Mouse (Mus musculus): ENCODE measurements around the gene Asl. TPM values are rescaled to one million over a fixed set of nuclear protein-coding genes. Genes with fewer than 3 reads are reported as not detected.

Gene Asl
- polyA plus RNA-seq, 1 experiment from 2014 or later, result 55.7 TPM

GRCm38 (mm10) chr5:130008034-130008590 lies 20.9 kb downstream of the Asl start:
- ATAC-seq (replicated peaks; ENCODE audit: low FRiP score, low TSS enrichment, low read depth) (no peak), DNase-seq (ENCODE audit: low spot score) (no peak)
- H3K9ac ChIP-seq (ENCODE audit: low read length), result no peak overlapping the region
- H3K4me3 ChIP-seq (ENCODE audit: low read depth, low read length), result no peak overlapping the region
- H3K4me1 ChIP-seq (replicated peaks; ENCODE audit: control insufficient read depth, insufficient read depth, low read length), result no peaks in the 10 kb centered on the region; the same call in 1 of the 2 replicates
- peaks cover 9% of the 10 kb centered on the region for H3K36me3 ChIP-seq (ENCODE audit: control insufficient read depth, insufficient read depth, low read length)
- no peaks in the 10 kb centered on the region for H3K27me3 ChIP-seq (replicated peaks; ENCODE audit: control insufficient read depth, insufficient read depth, low read length)
- peaks cover 8% of the 10 kb centered on the region; the same call in 1 of the 2 replicates for H3K9me3 ChIP-seq (ENCODE audit: control insufficient read depth, low read length)
- no peak overlapping the region for H3K27ac ChIP-seq (ENCODE audit: low read depth)
- WGBS, result 81% methylated on average over 6 of the region's 6 CpGs
- no peak overlapping the region for H3K4me2 ChIP-seq (ENCODE audit: low read length)

DNA sequence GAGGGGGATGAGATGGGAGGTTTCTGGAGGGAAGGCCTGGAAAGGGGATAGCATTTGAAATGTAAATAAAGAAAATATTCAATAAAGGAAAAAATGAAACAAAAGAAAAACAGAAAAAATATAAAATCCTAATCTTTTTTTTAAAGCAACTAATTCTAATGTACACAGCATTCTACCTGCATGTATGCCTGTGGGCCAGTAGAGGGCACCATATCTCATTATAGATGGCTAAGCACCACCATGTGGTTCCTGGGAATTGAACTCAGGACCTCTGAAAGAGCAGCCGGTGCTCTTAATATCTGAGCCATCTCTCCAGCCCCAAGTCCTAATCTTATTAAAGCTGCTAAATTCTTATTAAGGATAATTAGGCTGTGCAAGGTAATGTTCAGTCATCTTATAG lies 21.7 kb downstream of the Asl start:
- Histone ChIP-seq H3K36me3 (ENCODE audit: control insufficient read depth, insufficient read depth, low read length) (peaks cover 6% of the 10 kb centered on the region), H3K27ac (ENCODE audit: low read depth) (no peak overlapping the region), H3K4me2 (ENCODE audit: low read length) (no peak overlapping the region), H3K4me3 (ENCODE audit: low read depth, low read length) (no peak overlapping the region), H3K27me3 (replicated peaks; ENCODE audit: control insufficient read depth, insufficient read depth, low read length) (no peaks in the 10 kb centered on the region), H3K9me3 (ENCODE audit: control insufficient read depth, low read length) (peaks cover 8% of the 10 kb centered on the region; the same call in 1 of the 2 replicates), H3K9ac (ENCODE audit: low read length) (no peak overlapping the region), H3K4me1 (replicated peaks; ENCODE audit: control insufficient read depth, insufficient read depth, low read length) (no peaks in the 10 kb centered on the region; the same call in 1 of the 2 replicates)
- DNase-seq (ENCODE audit: low spot score) (no peak), ATAC-seq (replicated peaks; ENCODE audit: low FRiP score, low TSS enrichment, low read depth) (no peak)
- 91% methylated on average over 1 of the region's 1 CpGs for WGBS

DNA sequence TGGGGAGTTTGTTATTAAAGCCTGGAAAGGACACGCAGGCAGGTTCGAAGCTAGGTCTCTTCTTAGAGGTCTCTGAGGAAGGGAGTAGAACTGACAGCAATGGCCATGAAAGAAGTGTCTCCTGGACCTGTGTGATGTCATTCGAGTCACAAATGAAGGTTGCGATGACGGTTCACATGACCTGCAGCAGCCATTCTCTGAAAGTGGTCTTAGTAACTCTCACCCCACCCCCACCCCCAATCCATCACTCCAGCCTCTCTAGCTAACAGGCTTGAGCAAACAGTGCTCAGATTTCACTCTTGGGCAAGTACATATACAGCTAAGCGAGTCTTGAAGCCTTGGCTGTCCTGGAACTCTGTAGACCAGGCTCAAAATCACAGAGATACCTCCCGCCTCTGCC lies 25.8 kb downstream of the Asl start:
- Histone ChIP-seq H3K9ac (ENCODE audit: low read length) (peak overlapping the region; percentile 78), H3K9me3 (ENCODE audit: control insufficient read depth, low read length) (no peaks in the 10 kb centered on the region), H3K27ac (ENCODE audit: low read depth) (peak overlapping the region; percentile 81), H3K4me1 (replicated peaks; ENCODE audit: control insufficient read depth, insufficient read depth, low read length) (no peaks in the 10 kb centered on the region; the same call in 1 of the 2 replicates), H3K4me3 (ENCODE audit: low read depth, low read length) (peak overlapping the region; percentile 63), H3K36me3 (ENCODE audit: control insufficient read depth, insufficient read depth, low read length) (peaks cover 11% of the 10 kb centered on the region; the same call in 1 of the 2 replicates), H3K4me2 (ENCODE audit: low read length) (peak overlapping the region; percentile 70), H3K27me3 (replicated peaks; ENCODE audit: control insufficient read depth, insufficient read depth, low read length) (no peaks in the 10 kb centered on the region)
- DNase-seq (ENCODE audit: low spot score) (no peak), ATAC-seq (replicated peaks; ENCODE audit: low FRiP score, low TSS enrichment, low read depth) (0 out of 2 replicates have a peak, but pooled peaks have one; percentile 9)
- WGBS, result 32% methylated on average over 7 of the region's 7 CpGs

GRCm38 (mm10) chr5:130002301-130003146 lies 26.5 kb downstream of the Asl start, which contains the start of gene Gusb:
TSS of gene Gusb (minus strand) at chr5:130003049.
- Histone ChIP-seq H3K4me2 (ENCODE audit: low read length) (peak within 1 kb of the TSS; percentile 70), H3K9me3 (ENCODE audit: control insufficient read depth, low read length) (no peaks in the 10 kb centered on the region), H3K9ac (ENCODE audit: low read length) (peak within 1 kb of the TSS; percentile 78), H3K36me3 (ENCODE audit: control insufficient read depth, insufficient read depth, low read length) (peaks cover 14% of the 10 kb centered on the region; the same call in 1 of the 2 replicates), H3K27ac (ENCODE audit: low read depth) (peak within 1 kb of the TSS; percentile 81), H3K27me3 (replicated peaks; ENCODE audit: control insufficient read depth, insufficient read depth, low read length) (no peaks in the 10 kb centered on the region), H3K4me3 (ENCODE audit: low read depth, low read length) (peak within 1 kb of the TSS; percentile 63), H3K4me1 (replicated peaks; ENCODE audit: control insufficient read depth, insufficient read depth, low read length) (no peaks in the 10 kb centered on the region; the same call in 1 of the 2 replicates)
- DNase-seq (ENCODE audit: low spot score) (peak; percentile 91), ATAC-seq (replicated peaks; ENCODE audit: low FRiP score, low TSS enrichment, low read depth) (peak; percentile 88)
- under 1% methylated on average over 39 of the region's 39 CpGs for WGBS

DNA sequence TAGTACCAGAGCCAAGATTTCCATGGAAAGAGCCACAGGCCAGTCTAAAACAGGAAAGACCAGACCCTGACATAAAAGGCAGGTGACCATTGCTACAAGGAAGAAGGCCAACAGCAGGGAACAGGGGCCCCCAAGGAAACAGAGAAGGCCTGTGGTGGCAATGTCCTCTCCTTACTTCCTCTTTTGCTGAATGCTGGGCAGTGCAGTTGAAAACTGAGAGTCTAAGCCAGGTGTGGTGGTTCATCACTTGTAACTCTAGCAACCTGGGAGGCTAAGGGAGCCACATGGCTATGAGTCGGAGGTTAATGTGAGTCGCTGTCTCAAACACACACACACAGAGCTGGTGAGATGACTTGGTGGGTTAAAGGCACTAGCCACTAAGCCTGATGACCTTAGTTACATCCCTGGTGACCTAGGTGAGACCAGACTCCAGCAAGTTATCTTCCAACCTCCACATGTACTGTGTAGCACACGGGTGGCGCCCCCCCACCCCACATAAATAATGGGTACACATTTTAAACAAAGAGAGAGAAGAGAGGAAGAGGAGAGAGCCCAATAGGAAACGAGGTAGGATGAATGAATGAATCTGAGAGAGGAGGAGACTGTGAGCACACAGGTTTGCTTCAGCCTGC lies 27.6 kb downstream of the Asl start:
- Histone ChIP-seq H3K9ac (ENCODE audit: low read length) (peak overlapping the region; percentile 78), H3K9me3 (ENCODE audit: control insufficient read depth, low read length) (no peaks in the 10 kb centered on the region), H3K4me2 (ENCODE audit: low read length) (peak overlapping the region; percentile 70), H3K36me3 (ENCODE audit: control insufficient read depth, insufficient read depth, low read length) (peaks cover 24% of the 10 kb centered on the region; the same call in 1 of the 2 replicates), H3K4me1 (replicated peaks; ENCODE audit: control insufficient read depth, insufficient read depth, low read length) (no peaks in the 10 kb centered on the region; the same call in 1 of the 2 replicates), H3K4me3 (ENCODE audit: low read depth, low read length) (peak overlapping the region; percentile 63), H3K27ac (ENCODE audit: low read depth) (no peak overlapping the region), H3K27me3 (replicated peaks; ENCODE audit: control insufficient read depth, insufficient read depth, low read length) (no peaks in the 10 kb centered on the region)
- no peak for DNase-seq (ENCODE audit: low spot score)
- 57% methylated on average over 5 of the region's 5 CpGs for WGBS
- no peak for ATAC-seq (replicated peaks; ENCODE audit: low FRiP score, low TSS enrichment, low read depth)

- Histone ChIP-seq H3K4me2 (ENCODE audit: low read length) (no peak overlapping the region), H3K9me3 (ENCODE audit: control insufficient read depth, low read length) (no peaks in the 10 kb centered on the region), H3K27me3 (replicated peaks; ENCODE audit: control insufficient read depth, insufficient read depth, low read length) (no peaks in the 10 kb centered on the region), H3K27ac (ENCODE audit: low read depth) (no peak overlapping the region), H3K9ac (ENCODE audit: low read length) (no peak overlapping the region), H3K4me1 (replicated peaks; ENCODE audit: control insufficient read depth, insufficient read depth, low read length) (no peaks in the 10 kb centered on the region; the same call in 1 of the 2 replicates), H3K36me3 (ENCODE audit: control insufficient read depth, insufficient read depth, low read length) (peaks cover 24% of the 10 kb centered on the region; the same call in 1 of the 2 replicates), H3K4me3 (ENCODE audit: low read depth, low read length) (no peak overlapping the region)
- WGBS, result 81% methylated on average over 12 of the region's 12 CpGs
- no peak for DNase-seq (ENCODE audit: low spot score)
- no peak for ATAC-seq (replicated peaks; ENCODE audit: low FRiP score, low TSS enrichment, low read depth)
Observed at GRCm38 (mm10) chr5:130000735-130001134, 28.3 kb downstream of the Asl start.

- Histone ChIP-seq H3K4me2 (ENCODE audit: low read length) (no peak overlapping the region), H3K9me3 (ENCODE audit: control insufficient read depth, low read length) (no peaks in the 10 kb centered on the region), H3K27me3 (replicated peaks; ENCODE audit: control insufficient read depth, insufficient read depth, low read length) (no peaks in the 10 kb centered on the region), H3K27ac (ENCODE audit: low read depth) (no peak overlapping the region), H3K4me1 (replicated peaks; ENCODE audit: control insufficient read depth, insufficient read depth, low read length) (no peaks in the 10 kb centered on the region; the same call in 1 of the 2 replicates), H3K4me3 (ENCODE audit: low read depth, low read length) (no peak overlapping the region), H3K36me3 (ENCODE audit: control insufficient read depth, insufficient read depth, low read length) (peaks cover 28% of the 10 kb centered on the region; the same call in 1 of the 2 replicates), H3K9ac (ENCODE audit: low read length) (no peak overlapping the region)
- 34% methylated on average over 4 of the region's 4 CpGs for WGBS
- no peak for ATAC-seq (replicated peaks; ENCODE audit: low FRiP score, low TSS enrichment, low read depth)
- DNase-seq (ENCODE audit: low spot score), result peak; percentile 77
Observed at GRCm38 (mm10) chr5:129999097-129999496, 29.9 kb downstream of the Asl start.

DNA sequence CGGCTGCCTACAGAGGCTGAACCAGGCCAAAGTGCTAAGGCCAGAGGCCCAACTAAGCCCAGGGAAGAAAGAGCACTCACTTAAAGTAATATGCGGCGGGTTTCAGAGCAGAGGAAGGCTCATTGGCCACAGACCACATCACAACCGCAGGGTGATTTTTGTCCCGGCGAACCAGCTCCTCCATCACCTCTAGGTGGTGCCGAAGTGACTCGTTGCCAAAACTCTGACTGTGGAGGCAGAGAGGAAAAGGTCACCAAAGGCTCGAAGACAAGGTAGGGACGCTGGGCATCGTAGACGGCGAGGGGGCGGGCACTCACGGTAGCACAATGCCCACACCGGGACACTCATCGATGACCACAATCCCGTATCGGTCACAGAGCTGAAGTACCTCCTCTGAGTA lies 31.3 kb downstream of the Asl start:
- Histone ChIP-seq H3K9me3 (ENCODE audit: control insufficient read depth, low read length) (no peaks in the 10 kb centered on the region), H3K27ac (ENCODE audit: low read depth) (no peak overlapping the region), H3K36me3 (ENCODE audit: control insufficient read depth, insufficient read depth, low read length) (peaks cover 37% of the 10 kb centered on the region), H3K4me3 (ENCODE audit: low read depth, low read length) (no peak overlapping the region), H3K4me1 (replicated peaks; ENCODE audit: control insufficient read depth, insufficient read depth, low read length) (no peaks in the 10 kb centered on the region), H3K27me3 (replicated peaks; ENCODE audit: control insufficient read depth, insufficient read depth, low read length) (no peaks in the 10 kb centered on the region), H3K9ac (ENCODE audit: low read length) (no peak overlapping the region), H3K4me2 (ENCODE audit: low read length) (no peak overlapping the region)
- DNase-seq (ENCODE audit: low spot score) (no peak), ATAC-seq (replicated peaks; ENCODE audit: low FRiP score, low TSS enrichment, low read depth) (no peak)
- WGBS, result 67% methylated on average over 19 of the region's 19 CpGs
